Mouse (Mus musculus): ENCODE data around the gene Rhox11.
A peak's percentile ranks its signal among the peaks of the same experiment; 100 is the strongest.
"Not testable (repeated sequence)": the region's sequence is repeated elsewhere in the genome, so short reads cannot be mapped to it uniquely, and the experiment has no call there.

Rhox11 gene

GRCm38 (mm10) chrX:38085041-38085440 is at the start of gene Rhox11:
Gene Rhox11, minus strand, starts transcription at chrX:38085141.
- DNase-seq, result no peak

GRCm38 (mm10) chrX:38121478-38121877 is 36.5 kb upstream of the Rhox11 start:
- DNase-seq, result no peak

GRCm38 (mm10) chrX:38120982-38121381 is 36.0 kb upstream of the Rhox11 start, which contains the start of gene Rhox13:
Gene Rhox13, plus strand, starts transcription at chrX:38121219.
- no peak for DNase-seq

- DNase-seq, result no peak
These were observed 25.9 kb upstream of the Rhox11 start, which contains the start of gene Rhox12 for GRCm38 (mm10) chrX:38110807-38111206. Gene Rhox12, minus strand, starts transcription at chrX:38110907.

GRCm38 (mm10) chrX:38084226-38084625 is 715 bp downstream of the Rhox11 start:
- peak; percentile 51 for DNase-seq

- DNase-seq, result no peak
These were observed 18.8 kb downstream of the Rhox11 start, which contains the start of gene Rhox10 for GRCm38 (mm10) chrX:38066175-38066574. Gene Rhox10, plus strand, starts transcription at chrX:38066475.

- peak; percentile 17 for DNase-seq
These were observed 23.4 kb downstream of the Rhox11 start for GRCm38 (mm10) chrX:38061544-38061943.

GRCm38 (mm10) chrX:38043014-38043413 is 41.9 kb downstream of the Rhox11 start, which contains the start of gene Btg1-ps2:
Gene Btg1-ps2, minus strand, starts transcription at chrX:38043114.
- DNase-seq, result not testable (repeated sequence)

GRCm38 (mm10) chrX:38039666-38040065 is 45.3 kb downstream of the Rhox11 start:
- DNase-seq, result no peak

- DNase-seq, result no peak
These were observed 51.1 kb downstream of the Rhox11 start for GRCm38 (mm10) chrX:38033841-38034240.
